Mouse (Mus musculus) adrenal gland, postnatal 25 days (tissue): ENCODE data around the gene Olfr1175-ps. TPM values are rescaled to one million over a fixed set of nuclear protein-coding genes. Genes with fewer than 3 reads are reported as not detected.

Source experiments
- DNase-seq: peaks from one replicate; pipeline ENCODE4 v3.0.0; 2021; ENCODE audit warnings: mixed read lengths
- long read RNA-seq: library from polyadenylated mRNA; stranded (forward); transcript quantifications from one replicate; pipeline ENCODE4 v2.0.0, GENCODE M21; 2021
- total RNA-seq: library from RNA; stranded (reverse); gene quantifications from 2 replicates; pipeline ENCODE4 v1.2.3, GENCODE M21; 2021

The Olfr1175-ps gene
- total RNA-seq, result not detected in 2 replicates
- long read RNA-seq, result 0 reads

- DNase-seq, result no peak
Observed at GRCm38 (mm10) chr2:88327115-88327514, at the start of gene Olfr1175-ps. Gene Olfr1175-ps, minus strand, starts transcription at chr2:88327215.

DNA sequence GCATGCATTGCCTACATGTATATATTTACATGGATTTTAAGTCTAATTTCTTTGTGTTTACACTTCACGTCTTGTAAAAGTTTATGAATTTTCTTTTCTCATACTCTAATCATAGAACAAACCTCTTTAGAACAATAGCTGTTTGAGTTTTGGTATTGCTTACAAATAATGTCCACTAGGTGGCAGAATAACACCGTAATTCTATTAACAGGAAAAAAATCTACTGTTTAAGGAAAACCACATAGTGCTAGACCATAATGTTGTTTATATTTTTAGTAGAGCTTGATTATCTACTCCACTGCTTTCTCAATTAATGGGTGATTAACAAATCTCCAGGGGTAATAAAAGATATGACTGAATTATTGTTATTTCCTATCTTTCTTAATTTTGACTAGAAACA lies 29.3 kb upstream of the Olfr1175-ps start:
- DNase-seq, result no peak

- DNase-seq, result no peak
Observed at GRCm38 (mm10) chr2:88346392-88346791, 19.4 kb upstream of the Olfr1175-ps start, which contains the start of gene Olfr1177-ps. Gene Olfr1177-ps, minus strand, starts transcription at chr2:88346492.

DNA sequence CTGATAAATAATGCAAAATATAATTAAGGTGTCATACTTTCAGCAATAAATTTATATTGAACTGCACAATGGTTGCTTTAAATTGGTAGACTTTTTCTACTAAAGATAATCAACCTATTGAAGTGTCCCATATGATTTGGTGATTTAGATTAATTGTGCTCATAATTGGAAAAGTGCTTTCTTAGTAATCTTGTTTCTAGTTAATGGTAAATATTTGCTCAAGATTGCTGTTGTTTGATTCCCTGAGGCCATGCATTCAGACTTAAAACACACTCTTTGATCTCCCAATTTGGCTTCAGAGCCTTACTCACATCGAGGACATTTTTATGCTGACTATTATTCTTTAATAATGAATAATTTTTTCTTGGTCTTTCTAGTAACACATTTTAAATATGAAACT lies 9.4 kb upstream of the Olfr1175-ps start, which contains the start of gene Olfr1176:
Gene Olfr1176 (plus strand): TSS at position 301 of the 400 bp plus-strand sequence.
- no peak for DNase-seq

GRCm38 (mm10) chr2:88315035-88315434 lies 12.0 kb downstream of the Olfr1175-ps start, which contains the start of gene Olfr1174-ps:
Gene Olfr1174-ps, minus strand, starts transcription at chr2:88315135.
- no peak for DNase-seq

GRCm38 (mm10) chr2:88279775-88280174 lies 47.2 kb downstream of the Olfr1175-ps start, which contains the start of gene Olfr1173:
Gene Olfr1173, minus strand, starts transcription at chr2:88279875.
- DNase-seq, result no peak

Other genes with a start within 250 kb of the Olfr1175-ps start
- gene Olfr1164, start 233.2 kb downstream of the Olfr1175-ps start, total RNA-seq, result not detected in 2 replicates
- not detected in 2 replicates for gene Olfr1166, start 198.9 kb downstream of the Olfr1175-ps start, total RNA-seq
- not detected in 2 replicates for gene Olfr1167, start 172.0 kb downstream of the Olfr1175-ps start, total RNA-seq
- not detected in 2 replicates for gene Olfr1168, start 145.3 kb downstream of the Olfr1175-ps start, total RNA-seq
- not detected in 2 replicates for gene Olfr1170, start 98.9 kb downstream of the Olfr1175-ps start, total RNA-seq
- gene Olfr1173, start 47.3 kb downstream of the Olfr1175-ps start, total RNA-seq, result not detected in 2 replicates
- not detected in 2 replicates for gene Olfr1174-ps, start 12.1 kb downstream of the Olfr1175-ps start, total RNA-seq
- not detected in 2 replicates for gene Olfr1176, start 9.5 kb upstream of the Olfr1175-ps start, total RNA-seq
- not detected in 2 replicates for gene Olfr1177-ps, start 19.3 kb upstream of the Olfr1175-ps start, total RNA-seq
- gene Olfr1178, start 59.8 kb upstream of the Olfr1175-ps start, total RNA-seq, result not detected in 2 replicates
- gene Olfr1179, start 79.2 kb upstream of the Olfr1175-ps start, total RNA-seq, result not detected in 2 replicates
- gene Olfr1180, start 91.9 kb upstream of the Olfr1175-ps start, total RNA-seq, result not detected in 2 replicates
- gene Olfr1181, start 99.0 kb upstream of the Olfr1175-ps start, total RNA-seq, result not detected in 2 replicates
- not detected in 2 replicates for gene Gm13757, start 121.9 kb upstream of the Olfr1175-ps start, total RNA-seq
- not detected in 2 replicates for gene Olfr1183, start 127.7 kb upstream of the Olfr1175-ps start, total RNA-seq
- not detected in 2 replicates for gene Olfr1184, start 156.4 kb upstream of the Olfr1175-ps start, total RNA-seq
- gene Olfr1185-ps1, start 166.1 kb upstream of the Olfr1175-ps start, total RNA-seq, result not detected in 2 replicates
- not detected in 2 replicates for gene Olfr1186, start 191.3 kb upstream of the Olfr1175-ps start, total RNA-seq
- not detected in 2 replicates for gene Olfr1188, start 229.7 kb upstream of the Olfr1175-ps start, total RNA-seq